Mouse (Mus musculus) embryonic facial prominence, embryonic 15.5 days (tissue): ENCODE results near the gene Hba-x. TPM values are rescaled to one million over a fixed set of nuclear protein-coding genes. Genes with fewer than 3 reads are reported as not detected.
"Not testable (repeated sequence)": the region's sequence is repeated elsewhere in the genome, so short reads cannot be mapped to it uniquely, and the experiment has no call there.

Source experiments
- ATAC-seq: fragments of 200-750 bp; cut with Nextera tagmentation; 2 replicates; pipeline ENCODE4 v1.8.0; 2017; ENCODE audit warnings: low read depth, moderate TSS enrichment; ENCODE audit not compliant: insufficient number of reproducible peaks, low FRiP score, low TSS enrichment
- H3K27ac ChIP-seq: fragments of 300-500 bp; sonication (generic); replicated peaks from 2 replicates; pipeline ENCODE4 v1.5.1; 2015; ENCODE audit warnings: mild to moderate bottlenecking, inconsistent platforms
- H3K27me3 ChIP-seq: fragments of 300-500 bp; sonication (generic); 2 replicates; pipeline ENCODE4 v1.6.1; 2015; ENCODE audit warnings: inconsistent platforms
- H3K36me3 ChIP-seq: fragments of 300-500 bp; sonication (generic); 2 replicates; pipeline ENCODE4 v1.6.1; 2015; ENCODE audit warnings: mild to moderate bottlenecking, inconsistent platforms
- H3K4me1 ChIP-seq: fragments of 300-500 bp; sonication (generic); 2 replicates; pipeline ENCODE4 v1.6.1; 2015; ENCODE audit warnings: inconsistent platforms
- H3K4me2 ChIP-seq: fragments of 300-500 bp; sonication (generic); replicated peaks from 2 replicates; pipeline ENCODE4 v1.6.1; 2015; ENCODE audit warnings: mild to moderate bottlenecking, inconsistent platforms
- H3K4me3 ChIP-seq: fragments of 300-500 bp; sonication (generic); replicated peaks from 2 replicates; pipeline ENCODE4 v1.5.1; 2015; ENCODE audit warnings: mild to moderate bottlenecking, inconsistent platforms
- H3K9ac ChIP-seq: fragments of 300-500 bp; sonication (generic); 2 replicates; pipeline ENCODE4 v1.6.1; 2015; ENCODE audit warnings: inconsistent platforms
- H3K9me3 ChIP-seq: fragments of 300-500 bp; sonication (generic); replicated peaks from 2 replicates; pipeline ENCODE4 v1.6.1; 2016; ENCODE audit warnings: inconsistent platforms
- WGBS: fragments of 180-500 bp; shearing (Covaris S2); methylation state at CpG from one replicate; pipeline ENCODE4 v1.1.7; 2015; 5-methylcytosine and 5-hydroxymethylcytosine counted together
- polyA plus RNA-seq: library from polyadenylated mRNA; unstranded; fragments of >200 nt; fragmentation: Nextera tagmentation; extraction: Ambion mirVana; gene quantifications from 2 replicates; pipeline ENCODE4 v1.2.1, GENCODE M21; 2015

Gene Hba-x
- polyA plus RNA-seq, 1 experiment from 2014 or later, result 98.8 TPM

GRCm38 (mm10) chr11:32287493-32287825, 11.3 kb downstream of the Hba-x start:
- Histone ChIP-seq H3K4me2 (no peak overlapping the region), H3K4me3 (no peak overlapping the region), H3K27me3 (peaks cover 5% of the 10 kb centered on the region)

GRCm38 (mm10) chr11:32292819-32293218, 16.6 kb downstream of the Hba-x start:
- not testable (repeated sequence) for H3K4me1 ChIP-seq, H3K36me3 ChIP-seq, H3K9me3 ChIP-seq, H3K27ac ChIP-seq, ATAC-seq, H3K4me3 ChIP-seq, H3K9ac ChIP-seq, H3K4me2 ChIP-seq, H3K27me3 ChIP-seq
- WGBS, result 77% methylated on average over 4 of the region's 4 CpGs

More at GRCm38 (mm10) chr11:32287493-32287825, 11.3 kb downstream of the Hba-x start:
- no peaks in the 10 kb centered on the region for H3K4me1 ChIP-seq
- 65% methylated on average over 9 of the region's 9 CpGs for WGBS
- no peak overlapping the region for H3K9ac ChIP-seq
- H3K36me3 ChIP-seq, result no peaks in the 10 kb centered on the region
- no peak overlapping the region for H3K27ac ChIP-seq
- H3K9me3 ChIP-seq, result no peaks in the 10 kb centered on the region
- ATAC-seq, result no peak

GRCm38 (mm10) chr11:32293479-32293878, 17.3 kb downstream of the Hba-x start:
- not testable (repeated sequence) for H3K36me3 ChIP-seq, H3K27me3 ChIP-seq, H3K4me1 ChIP-seq, H3K9ac ChIP-seq, H3K9me3 ChIP-seq, H3K4me2 ChIP-seq, H3K4me3 ChIP-seq, ATAC-seq, H3K27ac ChIP-seq
- 64% methylated on average over 3 of the region's 3 CpGs for WGBS

- no CpG with 5 or more reads among the region's 4 CpGs for WGBS
These were observed 20.0 kb downstream of the Hba-x start, which contains the start of gene Hba-a2 for GRCm38 (mm10) chr11:32296203-32296602. Hba-a2 (plus strand) TSS chr11:32296489.

GRCm38 (mm10) chr11:32297417-32297816, 21.2 kb downstream of the Hba-x start:
- H3K4me3 ChIP-seq, H3K9me3 ChIP-seq, H3K36me3 ChIP-seq, ATAC-seq, H3K27ac ChIP-seq, H3K4me1 ChIP-seq, H3K9ac ChIP-seq, H3K4me2 ChIP-seq: not testable (repeated sequence)
- 44% methylated on average over 2 of the region's 2 CpGs for WGBS
- peaks cover 14% of the 10 kb centered on the region for H3K27me3 ChIP-seq

More at GRCm38 (mm10) chr11:32296203-32296602, 20.0 kb downstream of the Hba-x start, which contains the start of gene Hba-a2:
- not testable (repeated sequence) for H3K4me2 ChIP-seq, H3K36me3 ChIP-seq, ATAC-seq, H3K27me3 ChIP-seq, H3K27ac ChIP-seq, H3K4me3 ChIP-seq, H3K9ac ChIP-seq, H3K4me1 ChIP-seq, H3K9me3 ChIP-seq

- Histone ChIP-seq H3K27me3 (peaks cover 14% of the 10 kb centered on the region), H3K4me3 (no peak overlapping the region), H3K9me3 (no peaks in the 10 kb centered on the region), H3K9ac (no peak overlapping the region), H3K4me2 (no peak overlapping the region), H3K36me3 (no peaks in the 10 kb centered on the region), H3K27ac (no peak overlapping the region), H3K4me1 (no peaks in the 10 kb centered on the region)
- no peak for ATAC-seq
- 90% methylated on average over 1 of the region's 1 CpGs for WGBS
These were observed 21.8 kb downstream of the Hba-x start for GRCm38 (mm10) chr11:32297866-32298531.

GRCm38 (mm10) chr11:32298532-32298918, 22.3 kb downstream of the Hba-x start:
- Histone ChIP-seq H3K9me3 (no peaks in the 10 kb centered on the region), H3K9ac (no peak overlapping the region), H3K4me1 (no peaks in the 10 kb centered on the region), H3K4me3 (no peak overlapping the region), H3K27me3 (peaks cover 14% of the 10 kb centered on the region), H3K4me2 (no peak overlapping the region), H3K27ac (no peak overlapping the region), H3K36me3 (no peaks in the 10 kb centered on the region)
- ATAC-seq, result no peak
- WGBS, result 94% methylated on average over 2 of the region's 2 CpGs

- peak within 1 kb of the TSS; percentile 40 for H3K4me2 ChIP-seq
- WGBS, result 7% methylated on average over 16 of the region's 16 CpGs
- peaks cover 14% of the 10 kb centered on the region for H3K27me3 ChIP-seq
- not testable (repeated sequence) for H3K4me1 ChIP-seq, H3K27ac ChIP-seq, H3K9me3 ChIP-seq, H3K36me3 ChIP-seq, ATAC-seq, H3K9ac ChIP-seq
- H3K4me3 ChIP-seq, result 0 out of 2 replicates have a peak within 1 kb of the TSS, but pooled peaks have one; percentile 13
These were observed 23.7 kb downstream of the Hba-x start, which contains the start of gene Hbq1a for GRCm38 (mm10) chr11:32299865-32300264. Hbq1a (plus strand) TSS chr11:32300069.

- no peak overlapping the region for H3K9ac ChIP-seq
- H3K4me3 ChIP-seq, result 0 out of 2 replicates have a peak overlapping the region, but pooled peaks have one; percentile 13
- H3K36me3 ChIP-seq, result no peaks in the 10 kb centered on the region
- peak overlapping the region; percentile 40 for H3K4me2 ChIP-seq
- ATAC-seq, result no peak
- peaks cover 14% of the 10 kb centered on the region for H3K27me3 ChIP-seq
- H3K4me1 ChIP-seq, result no peaks in the 10 kb centered on the region
- 52% methylated on average over 15 of the region's 17 CpGs for WGBS
- no peak overlapping the region for H3K27ac ChIP-seq
- no peaks in the 10 kb centered on the region for H3K9me3 ChIP-seq
These were observed 24.4 kb downstream of the Hba-x start for GRCm38 (mm10) chr11:32300279-32301267.

GRCm38 (mm10) chr11:32301506-32301905, 25.3 kb downstream of the Hba-x start:
- Histone ChIP-seq H3K4me1 (no peaks in the 10 kb centered on the region), H3K36me3 (no peaks in the 10 kb centered on the region), H3K27ac (no peak overlapping the region), H3K4me3 (no peak overlapping the region), H3K27me3 (peaks cover 14% of the 10 kb centered on the region), H3K9ac (no peak overlapping the region), H3K9me3 (no peaks in the 10 kb centered on the region), H3K4me2 (no peak overlapping the region)
- no peak for ATAC-seq
- WGBS, result 63% methylated on average over 1 of the region's 1 CpGs

GRCm38 (mm10) chr11:32302824-32303419, 26.7 kb downstream of the Hba-x start:
- no peak for ATAC-seq

More at GRCm38 (mm10) chr11:32302824-32303419, 26.7 kb downstream of the Hba-x start:
- Histone ChIP-seq H3K27ac (no peak overlapping the region), H3K4me3 (no peak overlapping the region), H3K4me1 (no peaks in the 10 kb centered on the region; the same call in 1 of the 2 replicates), H3K9ac (no peak overlapping the region), H3K27me3 (peaks cover 14% of the 10 kb centered on the region), H3K9me3 (no peaks in the 10 kb centered on the region), H3K36me3 (no peaks in the 10 kb centered on the region), H3K4me2 (no peak overlapping the region)
- 31% methylated on average over 2 of the region's 2 CpGs for WGBS
